Mouse (Mus musculus): ENCODE measurements around the gene Zfp62.

DNA sequence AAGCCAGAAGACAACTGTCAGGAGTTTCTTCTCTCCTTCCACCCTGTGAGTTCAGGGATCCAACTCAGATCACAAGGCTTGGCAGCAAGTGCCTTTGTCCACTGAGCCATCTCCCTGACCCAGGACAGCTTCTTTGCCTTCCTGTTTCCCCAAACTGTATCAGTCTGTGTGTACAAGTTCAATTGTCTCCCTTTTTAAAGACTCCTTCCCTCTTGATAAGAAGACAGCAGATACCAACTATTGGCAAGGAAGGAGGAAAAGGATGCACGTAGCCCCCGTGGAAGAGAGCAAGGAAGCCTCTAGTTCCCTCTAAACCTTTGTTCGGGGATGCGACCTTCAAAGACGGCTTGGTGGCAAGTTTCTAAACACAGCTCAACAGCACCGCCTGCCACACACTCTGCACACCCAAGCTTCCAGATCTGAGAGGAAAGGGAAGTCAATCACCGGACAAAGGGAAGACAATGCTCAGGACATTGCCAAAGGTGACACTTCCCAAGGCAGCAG lies 7.2 kb upstream of the Zfp62 start:
- TF ChIP-seq CTCF (IDR thresholded peaks at IDR 0.05; ENCODE audit: extremely low read depth, insufficient read depth, insufficient read length, insufficient replicate concordance) (no peak), POLR2A (IDR thresholded peaks at IDR 0.05; ENCODE audit: low read depth, low read length) (no peak)

Data from spleen, adult 2 months (tissue).